Mouse (Mus musculus): Measurements from ENCODE around the gene Cep72. TPM values are rescaled to one million over a fixed set of nuclear protein-coding genes. Genes with fewer than 3 reads are reported as not detected.
A peak's percentile ranks its signal among the peaks of the same experiment; 100 is the strongest.
"Not testable (repeated sequence)": the region's sequence is repeated elsewhere in the genome, so short reads cannot be mapped to it uniquely, and the experiment has no call there.

Cep72 gene
- total RNA-seq, 2 experiments from 2014 or later: 1.7 to 2.3 TPM

- no peak for DNase-seq (ENCODE audit: extremely low spot score in 1 of 2, low spot score in 2 of 2)
- intact Hi-C loops (cut with DNase I): no loop called here
Measured at GRCm38 (mm10) chr13:74035776-74036175, 26.3 kb downstream of the Cep72 start.

- DNase-seq (ENCODE audit: extremely low spot score in 1 of 2, low spot score in 2 of 2): no peak
- intact Hi-C loops (cut with DNase I): no loop called here
Measured at GRCm38 (mm10) chr13:74034756-74035155, 27.3 kb downstream of the Cep72 start.

DNA sequence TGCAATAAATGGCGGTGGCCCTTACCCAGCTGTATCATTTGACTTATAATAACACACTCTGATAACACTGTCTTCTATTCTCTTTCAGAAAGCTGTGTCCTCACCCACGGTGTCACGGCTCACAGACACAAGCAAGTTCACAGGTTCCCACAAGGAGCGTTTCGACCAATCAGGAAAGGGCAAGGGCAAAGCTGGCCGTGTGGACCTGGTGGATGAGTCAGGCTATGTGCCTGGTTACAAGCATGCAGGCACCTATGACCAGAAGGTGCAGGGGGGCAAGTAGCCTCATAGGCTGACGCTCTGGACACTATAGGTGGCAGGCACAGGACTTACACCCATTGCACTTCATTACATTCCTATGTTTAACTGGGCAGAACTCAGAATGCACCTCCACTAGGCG lies 31.0 kb downstream of the Cep72 start:
- no peak for DNase-seq (ENCODE audit: extremely low spot score in 1 of 2, low spot score in 2 of 2)
- intact Hi-C loops (cut with DNase I): no loop called here

- intact Hi-C loops (cut with DNase I): no loop called here
- DNase-seq (ENCODE audit: extremely low spot score in 1 of 2, low spot score in 2 of 2): no peak
Measured at GRCm38 (mm10) chr13:74030691-74031090, 31.4 kb downstream of the Cep72 start.

GRCm38 (mm10) chr13:74029013-74029412 lies 33.1 kb downstream of the Cep72 start:
- DNase-seq (ENCODE audit: extremely low spot score in 1 of 2, low spot score in 2 of 2): no peak
- intact Hi-C loops (cut with DNase I): loop anchor here (5.0 kb wide), 1 partner anchor 62 kb away; no protein-coding TSS in a partner anchor

GRCm38 (mm10) chr13:74028116-74028515 lies 34.0 kb downstream of the Cep72 start:
- no peak for DNase-seq (ENCODE audit: extremely low spot score in 1 of 2, low spot score in 2 of 2)
- intact Hi-C loops (cut with DNase I): loop anchor here (5.0 kb wide), 1 partner anchor 61 kb away; no protein-coding TSS in a partner anchor

DNA sequence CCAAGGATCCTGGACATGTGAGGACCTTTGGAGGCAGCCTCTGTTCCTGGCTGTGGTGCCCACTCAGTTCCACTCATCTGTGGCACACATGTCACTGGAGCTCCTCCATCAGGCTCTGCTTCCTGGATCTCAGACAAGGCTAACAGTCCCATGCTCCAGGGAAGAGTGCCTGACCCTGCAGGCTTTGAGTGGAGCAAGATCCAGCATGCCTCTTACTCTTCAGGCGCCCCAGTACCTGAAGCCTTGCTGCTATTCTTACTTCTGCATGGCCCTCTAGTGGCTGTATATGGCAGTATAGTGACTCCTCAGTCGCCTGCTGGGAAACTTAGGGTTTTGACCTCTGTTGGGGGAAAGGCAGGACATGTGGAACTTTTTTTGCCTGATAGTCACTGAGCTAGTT lies 35.9 kb downstream of the Cep72 start:
- DNase-seq (ENCODE audit: extremely low spot score in 1 of 2, low spot score in 2 of 2): peak in 1 of 2 experiments; percentile 41
- intact Hi-C loops (cut with DNase I): loop anchor here (5.0 kb wide), 1 partner anchor 59 kb away; no protein-coding TSS in a partner anchor

DNA sequence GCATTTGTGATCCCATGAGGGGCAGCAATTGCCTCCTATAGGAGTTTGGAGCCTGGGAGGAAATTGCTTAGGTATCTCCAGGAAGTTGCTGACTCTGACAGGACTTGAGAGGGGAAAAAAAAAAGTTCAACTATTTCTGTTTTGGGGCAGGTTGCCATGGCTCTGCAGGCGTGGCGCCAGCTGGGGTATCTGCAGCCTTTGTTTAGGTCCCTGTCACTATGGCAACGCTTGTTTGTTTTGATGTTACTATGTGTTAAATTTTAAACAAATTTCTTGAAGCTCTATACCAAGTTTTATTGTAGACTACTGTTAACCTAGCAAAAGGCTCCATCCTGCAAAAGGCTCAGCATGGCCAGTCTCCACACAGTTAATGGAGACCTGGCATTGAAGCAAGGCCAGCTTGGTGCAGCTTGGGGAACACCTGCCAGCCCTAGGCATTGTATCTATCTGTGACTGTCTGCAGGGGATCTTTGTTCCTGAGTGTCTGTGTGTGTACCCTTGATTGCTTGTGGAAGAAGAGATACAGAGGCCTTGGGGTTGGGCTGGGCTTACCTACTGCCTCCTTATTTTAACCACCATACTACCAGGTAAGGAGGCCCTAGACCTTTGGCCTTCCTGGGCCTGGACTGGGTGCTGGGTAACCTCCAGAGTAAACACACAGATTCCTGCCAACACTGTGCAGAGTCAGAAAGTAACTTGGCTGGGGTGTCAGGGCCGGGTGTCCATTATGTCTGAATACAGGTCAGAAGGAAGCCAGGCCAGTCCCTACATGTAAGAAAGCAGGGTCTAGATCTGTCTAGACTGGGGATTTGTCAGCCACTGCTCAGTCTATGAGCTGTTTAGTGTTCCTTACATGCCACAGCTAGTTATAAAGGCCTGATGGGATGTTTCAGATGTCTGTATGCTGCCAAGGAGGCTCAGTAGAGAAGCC lies 36.7 kb downstream of the Cep72 start:
- no peak for DNase-seq (ENCODE audit: extremely low spot score in 1 of 2, low spot score in 2 of 2)
- intact Hi-C loops (cut with DNase I): loop anchor here (5.0 kb wide), 1 partner anchor 58 kb away; no protein-coding TSS in a partner anchor

- intact Hi-C loops (cut with DNase I): not testable (repeated sequence)
- peak in 1 of 2 experiments; percentile 13 for DNase-seq (ENCODE audit: extremely low spot score in 1 of 2, low spot score in 2 of 2)
Measured at GRCm38 (mm10) chr13:74019006-74019405, 43.1 kb downstream of the Cep72 start.

- no peak for DNase-seq (ENCODE audit: extremely low spot score in 1 of 2, low spot score in 2 of 2)
- intact Hi-C loops (cut with DNase I): no loop called here
Measured at GRCm38 (mm10) chr13:74017426-74017825, 44.7 kb downstream of the Cep72 start.

GRCm38 (mm10) chr13:74015908-74016307 lies 46.2 kb downstream of the Cep72 start:
- no peak for DNase-seq (ENCODE audit: extremely low spot score in 1 of 2, low spot score in 2 of 2)
- intact Hi-C loops (cut with DNase I): no loop called here

DNA sequence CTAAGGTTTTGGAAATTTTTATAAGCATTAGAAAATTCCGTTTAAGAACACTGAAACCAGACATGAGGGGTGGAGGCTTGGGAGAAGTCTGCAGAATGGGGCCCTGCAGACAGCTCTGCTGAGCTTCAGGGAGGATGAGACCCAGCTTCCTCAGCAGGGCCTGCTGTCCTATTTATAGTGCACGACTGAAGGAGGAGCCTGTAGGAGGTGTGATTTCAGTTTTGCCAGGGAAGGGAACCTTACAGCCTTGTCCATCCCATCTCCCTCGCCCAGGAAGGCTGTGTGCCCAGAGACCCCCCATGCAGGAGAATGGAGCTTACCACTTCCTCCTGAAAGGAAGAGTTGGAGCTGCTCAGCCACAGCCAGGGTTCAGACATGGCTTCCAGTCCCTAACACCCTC lies 51.4 kb downstream of the Cep72 start:
- intact Hi-C loops (cut with DNase I): no loop called here
- DNase-seq (ENCODE audit: extremely low spot score in 1 of 2, low spot score in 2 of 2): peak; percentile 47 to 50

GRCm38 (mm10) chr13:74009791-74010614 lies 52.1 kb downstream of the Cep72 start:
- peak; percentile 84 to 90 for DNase-seq (ENCODE audit: extremely low spot score in 1 of 2, low spot score in 2 of 2)
- intact Hi-C loops (cut with DNase I): no loop called here

- intact Hi-C loops (cut with DNase I): no loop called here
Measured at GRCm38 (mm10) chr13:74008948-74009718, 53.0 kb downstream of the Cep72 start, which contains the start of gene Tppp. Gene Tppp (plus strand): TSS chr13:74009407.

DNA sequence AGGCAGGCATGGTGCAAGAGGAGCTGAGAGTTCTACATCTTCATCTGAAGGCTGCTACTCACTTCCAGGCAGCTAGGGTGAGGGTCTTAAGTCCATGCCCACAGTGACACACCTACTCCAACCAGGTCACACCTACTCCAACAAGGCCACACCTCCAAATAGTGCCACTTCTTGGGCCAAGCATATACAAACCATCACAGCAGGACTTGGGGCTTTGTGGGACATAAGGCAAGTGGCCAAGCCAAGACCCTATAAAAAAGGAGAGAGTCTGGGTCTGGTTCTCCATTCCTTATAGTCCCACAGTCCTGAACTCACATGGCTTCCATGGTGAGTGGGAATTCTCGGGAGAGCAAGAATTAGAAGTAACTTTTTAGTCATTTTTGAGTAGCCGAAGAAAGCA lies 53.9 kb downstream of the Cep72 start:
- intact Hi-C loops (cut with DNase I); DNase-seq (ENCODE audit: extremely low spot score in 1 of 2, low spot score in 2 of 2): not testable (repeated sequence)

More at GRCm38 (mm10) chr13:74008948-74009718, 53.0 kb downstream of the Cep72 start, which contains the start of gene Tppp:
- peak; percentile 88 to 95 for DNase-seq (ENCODE audit: extremely low spot score in 1 of 2, low spot score in 2 of 2)

GRCm38 (mm10) chr13:74006881-74007280 lies 55.2 kb downstream of the Cep72 start:
- DNase-seq (ENCODE audit: extremely low spot score in 1 of 2, low spot score in 2 of 2); intact Hi-C loops (cut with DNase I): not testable (repeated sequence)

DNA sequence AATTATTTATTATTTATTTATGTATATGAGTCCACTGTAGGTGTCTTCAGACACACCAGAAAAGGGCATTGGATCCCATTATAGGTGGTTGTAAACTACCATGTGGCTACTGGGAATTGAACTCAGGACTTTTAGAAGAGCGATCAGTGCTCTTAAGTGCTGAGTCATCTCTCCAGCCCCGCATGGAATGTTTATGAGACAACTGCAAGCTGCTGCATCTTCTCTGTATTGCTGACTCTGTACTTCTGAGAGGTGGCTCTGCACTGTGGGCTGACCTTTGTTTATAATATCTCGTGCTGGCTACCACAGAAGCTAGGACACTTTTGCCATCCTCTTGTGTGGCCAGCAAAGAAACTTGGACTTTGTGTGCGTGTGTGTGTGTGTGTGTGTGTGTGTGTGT lies 60.6 kb downstream of the Cep72 start:
- intact Hi-C loops (cut with DNase I): no loop called here
- no peak for DNase-seq (ENCODE audit: extremely low spot score in 1 of 2, low spot score in 2 of 2)

GRCm38 (mm10) chr13:74000961-74001360 lies 61.1 kb downstream of the Cep72 start:
- intact Hi-C loops (cut with DNase I): no loop called here

More at GRCm38 (mm10) chr13:74000961-74001360, 61.1 kb downstream of the Cep72 start:
- DNase-seq (ENCODE audit: extremely low spot score in 1 of 2, low spot score in 2 of 2): no peak

All from left cerebral cortex, postnatal 10 days (tissue).